Mouse (Mus musculus) embryonic facial prominence, embryonic 10.5 days (tissue): Measurements from ENCODE around the gene Stk35. TPM values are rescaled to one million over a fixed set of nuclear protein-coding genes. Genes with fewer than 3 reads are reported as not detected.

Experiments used
- DNase-seq: peaks from one replicate; pipeline ENCODE4 v3.0.0-alpha.2; 2017; ENCODE audit warnings: low spot score
- H3K27ac ChIP-seq: fragments of 300-500 bp; sonication (generic); replicated peaks from 2 replicates; pipeline ENCODE4 v1.5.1; 2016; ENCODE audit warnings: mild to moderate bottlenecking
- H3K27me3 ChIP-seq: fragments of 300-500 bp; sonication (generic); replicated peaks from 2 replicates; pipeline ENCODE4 v1.6.1; 2016; ENCODE audit warnings: low read depth, mild to moderate bottlenecking; ENCODE audit not compliant: poor library complexity, severe bottlenecking
- H3K36me3 ChIP-seq: fragments of 300-500 bp; sonication (generic); replicated peaks from 2 replicates; pipeline ENCODE4 v1.6.1; 2016; ENCODE audit warnings: mild to moderate bottlenecking, moderate library complexity
- H3K4me1 ChIP-seq: fragments of 300-500 bp; sonication (generic); 2 replicates; pipeline ENCODE4 v1.6.1; 2016
- H3K4me3 ChIP-seq: fragments of 300-500 bp; sonication (generic); 2 replicates; pipeline ENCODE4 v1.5.1; 2016; ENCODE audit warnings: mild to moderate bottlenecking, moderate library complexity
- H3K9me3 ChIP-seq: fragments of 300-500 bp; sonication (generic); 2 replicates; pipeline ENCODE4 v1.6.1; 2016; ENCODE audit warnings: mild to moderate bottlenecking
- WGBS: fragments of 180-500 bp; shearing (Covaris S2); methylation state at CpG from one replicate; pipeline ENCODE4 v1.1.7; 2016; 5-methylcytosine and 5-hydroxymethylcytosine counted together
- polyA plus RNA-seq: library from polyadenylated mRNA; unstranded; fragments of >200 nt; fragmentation: Nextera tagmentation; extraction: Ambion mirVana; gene quantifications from 2 replicates; pipeline ENCODE4 v1.2.1, GENCODE M21; 2016

The Stk35 gene
- polyA plus RNA-seq, 1 experiment from 2014 or later, result 11.7 TPM

DNA sequence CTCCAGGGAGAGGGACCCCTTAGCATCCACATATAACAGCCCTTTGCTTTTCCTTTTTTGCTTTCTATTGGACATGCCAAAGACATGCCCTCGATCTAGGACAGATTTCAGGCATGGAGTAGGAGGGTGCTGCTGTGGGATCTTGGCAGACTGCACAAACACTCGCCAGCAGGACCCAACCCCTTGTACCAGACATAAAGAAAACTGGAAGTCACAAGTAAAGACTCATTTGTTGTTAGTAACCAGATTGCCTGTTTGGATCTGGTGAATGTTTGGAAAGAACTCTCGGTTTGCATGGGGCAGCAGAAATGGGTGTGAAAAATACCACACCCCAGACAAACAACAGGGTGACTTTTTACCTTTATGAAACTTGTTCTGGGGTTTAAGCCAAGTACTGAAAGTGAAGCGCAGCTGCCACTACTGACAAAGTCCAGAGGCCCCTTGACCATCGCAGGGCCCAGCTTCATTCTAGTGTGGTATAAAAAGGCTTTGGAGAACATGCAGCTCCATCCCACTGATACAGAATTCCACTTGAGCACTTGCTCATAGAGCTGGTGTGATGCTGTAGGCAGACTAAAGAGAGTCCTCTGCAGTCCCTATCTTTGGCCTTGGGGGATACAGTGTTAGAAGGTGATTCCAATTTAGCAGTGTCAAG, 17.4 kb downstream of the Stk35 start:
- no peak overlapping the region for H3K27ac ChIP-seq
- H3K4me1 ChIP-seq, result no peaks in the 10 kb centered on the region
- H3K9me3 ChIP-seq, result no peaks in the 10 kb centered on the region
- DNase-seq, result no peak
- no peaks in the 10 kb centered on the region for H3K27me3 ChIP-seq
- 91% methylated on average over 5 of the region's 5 CpGs for WGBS
- H3K4me3 ChIP-seq, result no peak overlapping the region
- peaks cover 98% of the 10 kb centered on the region for H3K36me3 ChIP-seq

DNA sequence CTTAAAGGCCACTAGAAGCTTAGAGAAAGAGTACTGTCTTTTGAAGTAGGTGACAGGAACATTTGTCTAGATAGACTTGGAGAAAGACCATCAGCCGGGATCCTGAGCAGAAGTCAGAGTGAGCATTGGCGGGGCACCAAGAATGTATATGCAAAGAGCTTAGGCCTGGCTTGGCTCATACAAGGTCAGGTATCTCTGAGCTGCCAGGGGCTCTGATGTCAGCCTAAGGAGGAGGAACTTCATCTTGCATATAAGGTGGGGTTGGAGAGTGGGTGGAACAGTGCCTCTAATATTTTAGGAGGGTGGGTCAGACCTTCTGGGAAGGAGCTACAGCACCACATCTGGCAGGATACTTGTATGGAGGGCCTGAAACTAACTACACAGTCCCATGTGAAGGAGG, 18.6 kb downstream of the Stk35 start:
- Histone ChIP-seq H3K27me3 (no peaks in the 10 kb centered on the region), H3K36me3 (peaks cover 97% of the 10 kb centered on the region), H3K9me3 (no peaks in the 10 kb centered on the region), H3K4me1 (no peaks in the 10 kb centered on the region), H3K4me3 (no peak overlapping the region), H3K27ac (no peak overlapping the region)
- WGBS, result 94% methylated on average over 2 of the region's 2 CpGs
- no peak for DNase-seq

DNA sequence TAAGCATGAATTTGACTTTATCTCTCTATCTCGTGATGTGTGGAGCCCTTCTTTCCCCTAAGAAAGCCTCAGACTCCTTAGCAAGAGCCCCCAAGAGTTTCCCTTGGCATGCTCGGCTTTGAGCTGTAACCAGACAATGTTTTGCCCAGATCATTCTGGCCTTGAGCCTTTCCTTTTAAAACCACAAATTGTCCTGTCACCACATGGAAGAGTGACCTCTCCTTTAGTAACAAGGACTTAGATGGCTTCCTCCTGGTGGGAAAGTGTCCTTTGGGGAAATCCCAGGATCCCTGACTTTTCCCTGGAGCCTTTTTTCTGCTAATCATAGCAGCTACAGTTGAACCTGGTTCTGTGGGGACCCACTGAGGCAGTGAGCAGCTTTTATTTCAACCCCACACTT, 19.2 kb downstream of the Stk35 start:
- Histone ChIP-seq H3K27me3 (no peaks in the 10 kb centered on the region), H3K27ac (no peak overlapping the region), H3K4me1 (no peaks in the 10 kb centered on the region), H3K4me3 (no peak overlapping the region), H3K36me3 (peaks cover 97% of the 10 kb centered on the region), H3K9me3 (no peaks in the 10 kb centered on the region)
- 84% methylated on average over 2 of the region's 2 CpGs for WGBS
- DNase-seq, result no peak

DNA sequence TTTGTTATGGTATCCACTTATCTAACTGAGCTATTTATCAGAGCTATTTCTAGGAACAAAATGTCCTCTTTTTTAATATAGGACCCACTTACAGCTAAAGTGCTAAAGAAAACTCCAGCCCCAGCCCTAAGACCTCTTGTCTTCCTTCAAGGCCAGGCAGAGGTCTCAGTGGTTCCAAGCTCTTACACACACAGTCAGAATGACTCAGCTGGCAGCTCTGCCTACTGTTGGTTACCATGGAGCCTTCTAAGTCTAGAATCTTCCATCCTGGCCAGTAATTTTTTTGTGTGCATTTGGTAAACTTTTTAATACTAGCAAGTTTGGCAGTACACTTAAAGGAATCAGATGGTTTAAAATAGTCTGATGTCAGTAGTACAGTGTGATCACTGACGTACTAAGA, 19.6 kb downstream of the Stk35 start:
- 99% methylated on average over 1 of the region's 1 CpGs for WGBS
- DNase-seq, result no peak
- H3K4me3 ChIP-seq, result no peak overlapping the region
- H3K4me1 ChIP-seq, result no peaks in the 10 kb centered on the region
- no peaks in the 10 kb centered on the region for H3K27me3 ChIP-seq
- no peaks in the 10 kb centered on the region for H3K9me3 ChIP-seq
- peaks cover 93% of the 10 kb centered on the region for H3K36me3 ChIP-seq
- H3K27ac ChIP-seq, result no peak overlapping the region

DNA sequence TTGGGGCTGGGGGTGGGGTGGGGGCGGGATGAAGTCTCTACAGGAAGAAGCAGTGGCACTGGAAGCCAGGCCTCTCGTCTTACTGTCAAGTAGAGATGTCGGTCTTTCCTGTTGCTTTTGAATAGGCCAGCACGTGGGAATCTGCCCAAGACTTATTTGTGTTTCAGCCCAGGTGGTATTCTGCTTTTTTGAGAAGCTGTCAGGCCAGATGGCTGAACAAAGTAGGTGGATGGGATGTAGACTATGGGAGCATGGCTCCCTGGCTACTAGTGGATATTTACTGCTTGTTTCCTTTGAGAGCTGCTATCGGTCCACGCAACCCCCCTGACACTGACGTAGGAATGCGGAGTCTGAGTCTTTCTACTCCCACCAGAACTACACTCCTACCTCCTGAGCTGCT, 20.7 kb downstream of the Stk35 start:
- H3K9me3 ChIP-seq, result no peaks in the 10 kb centered on the region
- no peak overlapping the region for H3K4me3 ChIP-seq
- 85% methylated on average over 8 of the region's 8 CpGs for WGBS
- H3K27me3 ChIP-seq, result no peaks in the 10 kb centered on the region
- no peak overlapping the region for H3K27ac ChIP-seq
- H3K36me3 ChIP-seq, result peaks cover 92% of the 10 kb centered on the region
- no peaks in the 10 kb centered on the region for H3K4me1 ChIP-seq
- DNase-seq, result no peak

DNA sequence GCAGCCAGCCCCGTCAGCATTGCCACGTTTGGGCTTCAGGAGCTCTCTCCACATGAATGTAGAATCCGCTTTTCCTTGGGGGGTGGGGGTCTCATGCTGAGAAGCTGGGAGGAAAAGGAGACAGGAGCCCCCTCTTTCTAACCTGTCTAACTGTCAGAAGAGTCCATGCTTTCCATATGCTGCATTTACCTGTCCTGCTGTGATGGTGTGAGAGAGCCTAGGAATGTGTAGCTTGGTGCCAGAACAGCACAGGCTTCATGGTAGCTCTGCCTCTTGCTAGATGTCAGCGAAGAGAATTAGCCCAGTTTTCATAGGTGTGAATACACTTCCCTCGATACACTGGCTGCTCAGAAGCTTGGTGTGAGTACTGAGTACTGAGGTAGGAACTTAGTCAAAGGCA, 21.3 kb downstream of the Stk35 start:
- H3K27ac ChIP-seq, result no peak overlapping the region
- H3K36me3 ChIP-seq, result peaks cover 92% of the 10 kb centered on the region
- 95% methylated on average over 5 of the region's 5 CpGs for WGBS
- no peak overlapping the region for H3K4me3 ChIP-seq
- no peaks in the 10 kb centered on the region for H3K27me3 ChIP-seq
- DNase-seq, result no peak
- H3K4me1 ChIP-seq, result no peaks in the 10 kb centered on the region
- H3K9me3 ChIP-seq, result no peaks in the 10 kb centered on the region

DNA sequence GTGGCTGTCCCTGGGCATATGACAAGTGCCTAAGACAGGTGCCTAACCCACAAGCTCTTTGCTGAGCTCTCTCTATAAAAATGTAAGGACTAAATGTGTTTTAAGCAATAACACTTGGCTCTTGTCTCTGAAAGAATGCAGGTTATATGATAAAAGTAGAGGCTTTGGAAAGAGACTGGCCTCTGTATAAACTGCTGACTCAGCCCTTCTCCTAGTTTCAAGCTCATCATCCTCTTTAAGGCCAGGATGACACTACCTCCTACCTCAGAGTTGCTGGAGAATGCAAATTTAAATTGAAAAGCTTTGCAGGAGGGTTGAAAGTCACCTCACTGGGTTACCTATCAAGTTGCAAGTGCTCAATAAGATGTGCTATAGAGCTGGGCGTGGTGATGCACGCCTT, 23.0 kb downstream of the Stk35 start:
- Histone ChIP-seq H3K27ac (no peak overlapping the region), H3K4me1 (no peaks in the 10 kb centered on the region), H3K9me3 (no peaks in the 10 kb centered on the region), H3K27me3 (no peaks in the 10 kb centered on the region), H3K4me3 (no peak overlapping the region), H3K36me3 (peaks cover 92% of the 10 kb centered on the region)
- no peak for DNase-seq
- 89% methylated on average over 2 of the region's 2 CpGs for WGBS

DNA sequence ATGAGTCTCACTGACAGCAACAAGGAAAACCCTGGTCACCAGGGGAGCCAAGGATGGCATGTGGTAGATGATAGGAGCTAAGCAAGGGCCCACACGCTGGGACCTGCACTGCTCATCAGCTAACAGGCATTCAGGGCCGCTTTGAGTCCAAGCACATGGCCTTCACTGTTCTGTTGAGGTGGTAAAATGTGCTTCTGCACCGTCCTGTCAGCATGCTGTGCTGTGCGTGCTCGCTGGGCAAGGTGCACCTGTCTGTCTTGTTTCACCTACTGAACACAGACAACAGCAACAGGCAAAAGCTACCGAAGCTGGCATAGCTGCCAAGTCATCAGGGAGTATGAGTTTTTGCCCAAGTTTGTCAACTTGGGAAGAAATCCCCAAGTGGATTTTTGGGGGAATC, 23.9 kb downstream of the Stk35 start:
- H3K27me3 ChIP-seq, result no peaks in the 10 kb centered on the region
- 93% methylated on average over 6 of the region's 6 CpGs for WGBS
- H3K36me3 ChIP-seq, result peaks cover 92% of the 10 kb centered on the region
- no peak for DNase-seq
- no peak overlapping the region for H3K27ac ChIP-seq
- no peaks in the 10 kb centered on the region for H3K4me1 ChIP-seq
- no peaks in the 10 kb centered on the region for H3K9me3 ChIP-seq
- no peak overlapping the region for H3K4me3 ChIP-seq

DNA sequence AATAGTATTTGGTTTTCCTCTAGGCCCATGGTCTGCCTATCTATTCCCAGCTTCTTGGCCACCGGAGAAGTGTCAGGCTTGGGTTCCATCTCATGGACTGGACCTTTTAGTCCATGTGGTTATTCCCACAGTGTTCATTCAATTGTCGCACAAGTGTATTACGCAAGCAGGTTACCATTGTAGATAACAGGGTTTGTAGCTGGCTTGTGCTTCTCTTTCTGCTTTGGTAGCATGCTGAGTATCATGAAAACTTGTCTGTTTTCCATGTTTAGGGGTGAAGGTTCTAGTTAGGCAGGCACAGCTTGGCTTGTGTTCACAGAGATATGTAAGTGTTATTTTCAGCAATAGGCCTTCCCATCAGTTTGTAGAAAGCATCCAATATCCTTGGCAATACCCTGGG, 25.8 kb downstream of the Stk35 start:
- peaks cover 93% of the 10 kb centered on the region for H3K36me3 ChIP-seq
- no peak for DNase-seq
- no peaks in the 10 kb centered on the region for H3K9me3 ChIP-seq
- WGBS, result 95% methylated on average over 3 of the region's 3 CpGs
- H3K27ac ChIP-seq, result no peak overlapping the region
- no peak overlapping the region for H3K4me3 ChIP-seq
- H3K4me1 ChIP-seq, result no peaks in the 10 kb centered on the region
- no peaks in the 10 kb centered on the region for H3K27me3 ChIP-seq

DNA sequence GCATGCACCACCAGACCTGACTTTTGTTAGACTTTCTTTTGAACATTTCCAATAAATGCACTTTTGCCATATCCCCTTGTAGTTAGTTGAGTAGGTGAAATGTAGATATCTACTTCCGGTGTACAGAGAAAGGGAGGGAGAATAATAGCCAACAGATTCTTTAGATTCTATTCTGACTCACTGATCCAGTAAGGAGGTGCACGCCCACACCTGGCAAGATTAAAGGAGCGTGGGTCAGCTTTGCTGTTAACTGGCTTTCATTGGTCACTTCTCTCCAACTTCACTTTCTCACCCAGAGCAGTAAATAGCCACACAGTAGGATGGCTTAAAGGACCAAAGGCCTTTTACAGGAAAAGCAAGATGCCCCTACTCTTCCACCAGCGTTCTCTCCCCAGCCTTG, 32.7 kb downstream of the Stk35 start:
- 89% methylated on average over 4 of the region's 4 CpGs for WGBS
- no peaks in the 10 kb centered on the region for H3K27me3 ChIP-seq
- H3K4me3 ChIP-seq, result no peak overlapping the region
- peaks cover 48% of the 10 kb centered on the region for H3K36me3 ChIP-seq
- no peaks in the 10 kb centered on the region for H3K4me1 ChIP-seq
- no peaks in the 10 kb centered on the region for H3K9me3 ChIP-seq
- no peak for DNase-seq
- H3K27ac ChIP-seq, result no peak overlapping the region

DNA sequence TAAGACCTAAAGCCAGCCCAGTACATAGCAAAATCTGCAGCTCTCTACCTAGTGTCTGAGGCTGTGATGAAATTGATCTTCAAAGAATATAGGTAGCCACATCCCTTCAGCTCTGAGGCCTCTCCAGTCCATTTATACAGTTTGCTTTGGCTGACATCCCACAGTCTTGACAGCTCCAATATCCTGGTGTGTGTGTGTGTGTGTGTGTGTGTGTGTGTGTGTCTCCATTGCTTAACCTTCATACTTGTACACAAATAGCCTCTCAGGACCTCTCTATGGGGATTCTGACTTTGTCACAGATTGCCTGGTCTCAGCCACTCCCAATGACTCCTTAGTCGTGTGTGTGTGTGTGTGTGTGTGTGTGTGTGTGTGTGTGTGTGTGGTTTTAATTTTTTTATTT, 33.9 kb downstream of the Stk35 start:
- H3K27ac ChIP-seq, result no peak overlapping the region
- no peaks in the 10 kb centered on the region for H3K27me3 ChIP-seq
- no peak for DNase-seq
- H3K4me3 ChIP-seq, result no peak overlapping the region
- WGBS, result 65% methylated on average over 1 of the region's 1 CpGs
- peaks cover 36% of the 10 kb centered on the region for H3K36me3 ChIP-seq
- H3K4me1 ChIP-seq, result no peaks in the 10 kb centered on the region
- no peaks in the 10 kb centered on the region for H3K9me3 ChIP-seq

DNA sequence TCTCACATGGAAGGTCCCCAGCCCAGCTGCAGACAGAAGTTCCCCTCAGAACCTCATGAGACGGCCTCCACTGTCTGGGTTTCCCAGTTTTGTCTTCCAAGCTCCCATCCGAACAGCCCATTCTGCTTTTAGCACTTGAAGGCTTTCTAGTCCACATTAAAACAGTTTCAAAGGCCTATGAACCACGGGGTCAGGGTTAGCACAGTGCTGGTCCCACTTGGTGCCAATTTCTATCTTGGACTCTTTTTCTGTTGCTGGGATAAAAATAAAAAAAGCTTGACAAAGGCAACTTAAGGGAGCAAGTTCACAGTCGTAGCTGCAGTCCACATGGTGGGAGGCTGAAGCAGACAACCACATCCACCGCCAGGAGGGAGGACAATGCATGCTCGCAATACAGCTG, 34.6 kb downstream of the Stk35 start:
- Histone ChIP-seq H3K9me3 (no peaks in the 10 kb centered on the region), H3K27me3 (no peaks in the 10 kb centered on the region), H3K4me3 (no peak overlapping the region), H3K36me3 (peaks cover 29% of the 10 kb centered on the region), H3K4me1 (no peaks in the 10 kb centered on the region), H3K27ac (no peak overlapping the region)
- WGBS, result 87% methylated on average over 6 of the region's 6 CpGs
- no peak for DNase-seq

DNA sequence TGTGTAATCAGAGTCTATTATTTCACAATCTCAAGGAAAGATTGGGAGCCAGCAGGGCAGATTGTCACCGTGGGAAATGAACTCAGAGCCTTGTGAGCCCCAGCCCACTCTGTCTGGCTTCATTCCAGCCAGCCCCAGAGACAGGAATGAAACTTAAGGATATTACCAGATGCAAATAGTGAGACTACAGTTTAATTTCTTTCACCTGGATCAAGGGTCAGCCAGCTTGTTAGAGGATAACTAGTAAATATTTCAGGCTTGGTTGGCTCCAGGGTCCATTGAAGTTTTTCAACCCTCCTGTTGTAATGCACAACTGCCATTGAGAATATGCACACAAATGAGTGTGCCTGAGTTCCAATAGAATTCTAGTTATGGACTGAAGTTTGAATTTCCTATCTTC, 36.6 kb downstream of the Stk35 start:
- no peak overlapping the region for H3K4me3 ChIP-seq
- no peak for DNase-seq
- no peak overlapping the region for H3K27ac ChIP-seq
- WGBS, result 95% methylated on average over 1 of the region's 1 CpGs
- no peaks in the 10 kb centered on the region for H3K4me1 ChIP-seq
- peaks cover 11% of the 10 kb centered on the region for H3K36me3 ChIP-seq
- H3K27me3 ChIP-seq, result no peaks in the 10 kb centered on the region
- H3K9me3 ChIP-seq, result no peaks in the 10 kb centered on the region

DNA sequence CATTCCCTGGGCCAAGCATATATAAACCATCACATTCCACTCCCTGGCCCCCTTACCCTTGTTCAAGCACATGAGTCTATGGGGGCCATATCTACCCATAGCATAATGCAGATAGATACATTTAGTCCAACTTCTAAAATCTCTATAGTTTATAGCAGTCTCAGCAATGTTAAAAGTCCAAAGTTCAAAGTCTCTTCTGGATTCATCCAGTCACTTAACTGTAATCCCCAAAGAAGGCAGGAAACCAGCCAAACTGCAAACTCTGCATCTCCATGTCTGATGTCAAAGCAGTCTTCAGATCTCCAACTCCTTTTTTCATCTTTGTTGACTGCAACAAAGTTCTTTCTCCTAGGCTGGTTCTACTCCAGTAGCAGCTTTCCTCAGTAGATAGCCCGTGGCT, 38.0 kb downstream of the Stk35 start:
- 89% methylated on average over 1 of the region's 1 CpGs for WGBS
- no peak overlapping the region for H3K27ac ChIP-seq
- no peaks in the 10 kb centered on the region for H3K27me3 ChIP-seq
- no peak overlapping the region for H3K4me3 ChIP-seq
- H3K4me1 ChIP-seq, result no peaks in the 10 kb centered on the region
- no peaks in the 10 kb centered on the region for H3K9me3 ChIP-seq
- DNase-seq, result no peak
- peaks cover 3% of the 10 kb centered on the region; the same call in 1 of the 2 replicates for H3K36me3 ChIP-seq
